Mouse (Mus musculus) gastrocnemius, postnatal 10 days (tissue): ENCODE results near the gene Cpa1. TPM values are rescaled to one million over a fixed set of nuclear protein-coding genes. Genes with fewer than 3 reads are reported as not detected.

ENCODE experiments used
- DNase-seq: peaks from one replicate; pipeline ENCODE4 v3.0.0; 2021; ENCODE audit warnings: mixed read lengths
- long read RNA-seq, 2 experiments: library from polyadenylated mRNA; stranded (forward); transcript quantifications; one replicate each; pipeline ENCODE4 v2.0.0; 2021
- total RNA-seq, 2 experiments: library from RNA; stranded (reverse); gene quantifications; 2 replicates each; pipeline ENCODE4 v1.2.3; 2021

Cpa1 gene
- under 1 TPM in 1 of 2 experiments, not detected in 1; 0.19 TPM for total RNA-seq
- long read RNA-seq, experiment 1: 0 reads
- long read RNA-seq, experiment 2: 0 reads

GRCm38 (mm10) chr6:30638674-30639268 lies at the start of gene Cpa1:
Gene Cpa1, plus strand, starts transcription at chr6:30639218.
- no peak for DNase-seq

GRCm38 (mm10) chr6:30589819-30590218 lies 49.2 kb upstream of the Cpa1 start:
- DNase-seq: no peak

GRCm38 (mm10) chr6:30591851-30592404 lies 47.1 kb upstream of the Cpa1 start:
- no peak for DNase-seq

DNA sequence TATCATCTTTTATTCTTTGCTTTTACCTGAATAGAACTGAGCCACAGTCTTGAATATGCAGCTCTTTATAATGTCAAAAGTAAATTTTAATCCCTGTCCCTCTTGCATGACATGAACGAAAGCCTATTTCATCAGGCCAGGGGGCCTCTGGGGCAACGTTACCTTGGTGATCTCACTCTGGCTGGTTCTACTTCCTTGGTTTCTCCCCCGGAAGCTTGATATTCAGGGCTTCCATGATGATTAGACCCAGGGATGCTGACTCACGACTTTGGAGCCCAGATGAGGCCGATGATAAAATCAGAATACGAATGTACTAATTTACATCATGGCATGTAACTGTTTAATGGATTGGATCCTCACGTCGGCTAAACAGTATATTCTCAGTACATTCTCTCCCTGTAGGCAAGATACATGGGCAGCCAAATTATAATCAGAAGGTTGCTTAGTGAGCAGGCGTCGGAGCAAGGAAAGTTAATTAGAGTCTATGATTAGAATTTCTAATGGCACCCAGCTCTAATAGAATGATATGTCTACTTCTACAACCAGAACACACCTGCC lies 46.5 kb upstream of the Cpa1 start:
- no peak for DNase-seq

- no peak for DNase-seq
These were observed 44.7 kb upstream of the Cpa1 start for GRCm38 (mm10) chr6:30594364-30594763.

- no peak for DNase-seq
These were observed 42.7 kb upstream of the Cpa1 start for GRCm38 (mm10) chr6:30596230-30596898.

GRCm38 (mm10) chr6:30600033-30600432 lies 39.0 kb upstream of the Cpa1 start:
- no peak for DNase-seq

DNA sequence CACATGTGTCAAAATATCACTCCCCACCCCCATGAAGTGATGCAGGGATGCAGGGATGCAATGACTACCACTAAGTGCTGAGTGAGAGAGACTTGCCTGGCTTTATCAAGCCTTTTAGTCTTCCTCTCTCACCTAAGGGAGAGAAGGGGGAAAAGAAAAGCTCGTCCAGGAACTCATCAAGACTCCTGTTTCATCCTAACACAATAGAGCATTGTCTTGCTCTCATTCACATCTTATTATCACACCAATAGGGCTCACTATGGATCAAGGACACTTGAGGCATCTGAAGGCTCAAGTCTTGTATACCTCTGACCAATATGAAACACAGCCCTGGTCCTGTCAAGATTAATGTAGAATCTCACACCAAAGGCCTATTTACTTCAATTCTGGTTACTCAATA lies 38.0 kb upstream of the Cpa1 start:
- DNase-seq: no peak

DNA sequence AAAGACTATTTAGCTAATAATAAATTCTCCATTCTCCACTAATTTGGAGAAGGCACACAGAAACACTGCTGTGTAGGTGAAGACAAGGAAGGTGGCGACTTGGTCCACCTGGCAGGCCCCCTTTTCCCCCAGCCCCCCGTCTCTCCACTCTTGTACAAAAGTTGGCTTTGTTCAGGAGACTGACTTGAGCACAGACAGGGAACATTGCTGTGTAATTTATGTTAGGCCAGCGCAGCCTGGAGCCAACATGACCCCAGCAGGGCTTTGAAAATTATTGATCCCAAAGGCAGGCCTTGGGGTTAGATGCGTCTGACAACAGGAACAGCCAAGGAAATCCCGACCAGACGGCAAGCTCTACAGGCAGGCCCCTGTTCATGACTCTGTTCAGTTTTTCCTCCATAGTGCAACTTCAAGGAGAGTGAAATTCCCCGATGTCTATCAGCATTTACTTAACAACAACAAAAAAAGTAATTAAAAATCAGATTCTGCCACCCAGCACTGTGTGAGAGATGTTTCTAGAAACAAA lies 34.6 kb upstream of the Cpa1 start:
- DNase-seq: no peak

GRCm38 (mm10) chr6:30605111-30605510 lies 33.9 kb upstream of the Cpa1 start:
- no peak for DNase-seq

DNA sequence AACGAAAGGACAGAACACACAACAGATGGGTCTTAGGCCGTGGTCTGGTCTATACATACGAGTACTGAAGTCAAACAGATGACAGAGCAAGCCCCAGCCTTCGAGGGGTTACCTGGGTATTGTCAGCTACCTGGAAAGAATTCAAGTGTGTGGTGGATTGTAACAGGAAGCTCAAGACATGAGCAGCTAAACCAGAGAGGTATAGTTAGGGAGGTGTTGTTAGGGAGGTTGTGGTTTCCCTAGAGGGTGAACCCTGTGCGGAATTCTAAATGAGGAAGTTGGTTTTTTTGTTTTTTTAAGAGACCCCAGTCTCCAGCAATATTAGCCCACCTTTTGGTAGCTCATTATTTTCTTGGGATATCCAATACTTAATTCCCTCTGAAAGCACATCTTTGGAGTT lies 33.3 kb upstream of the Cpa1 start:
- no peak for DNase-seq

- no peak for DNase-seq
These were observed 28.3 kb upstream of the Cpa1 start, which contains the start of gene Cpa5 for GRCm38 (mm10) chr6:30610710-30611109. Gene Cpa5, plus strand, starts transcription at chr6:30611010.

DNA sequence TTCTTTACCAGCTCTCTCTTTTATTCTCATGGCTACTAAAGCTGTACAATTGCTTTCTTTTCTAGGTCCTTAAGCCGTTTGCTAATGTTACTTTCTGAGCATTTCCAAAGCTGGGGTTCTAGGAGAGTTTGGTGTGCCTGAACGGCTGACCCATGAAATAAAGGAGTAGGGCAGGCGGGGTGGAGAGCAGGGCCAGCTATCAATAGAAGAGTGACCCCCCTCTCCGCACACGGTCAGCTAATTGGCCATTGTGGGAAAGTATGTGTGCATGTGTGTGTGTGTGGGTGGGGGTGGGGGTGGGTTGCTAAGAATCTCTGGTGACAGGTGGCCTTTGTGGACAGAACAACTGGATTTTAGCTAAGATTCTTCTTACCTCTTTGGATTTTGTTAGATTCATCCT lies 27.8 kb upstream of the Cpa1 start:
- no peak for DNase-seq

GRCm38 (mm10) chr6:30614251-30614650 lies 24.8 kb upstream of the Cpa1 start:
- no peak for DNase-seq

GRCm38 (mm10) chr6:30615741-30616140 lies 23.3 kb upstream of the Cpa1 start:
- DNase-seq: no peak

DNA sequence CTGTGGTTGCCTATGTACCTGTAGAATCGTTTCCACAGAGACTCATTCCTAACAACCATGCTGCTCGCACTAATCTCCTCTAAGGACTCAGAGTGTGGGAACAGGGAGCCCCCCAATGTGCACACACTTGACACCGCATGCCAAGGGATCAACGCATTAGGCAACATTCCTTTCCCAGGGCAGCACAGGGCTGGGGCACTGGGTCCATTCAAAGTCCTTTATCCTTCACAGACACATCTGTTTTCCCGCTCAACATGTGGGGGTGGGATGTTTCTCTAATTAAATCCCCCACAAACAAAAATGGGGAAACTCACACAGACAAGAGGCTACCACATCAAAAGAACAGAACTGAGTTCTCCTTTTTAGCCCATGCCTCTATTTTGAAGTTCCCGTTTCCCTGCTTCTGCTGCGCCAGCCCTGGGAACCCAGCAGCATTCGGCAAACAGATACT lies 22.5 kb upstream of the Cpa1 start:
- no peak for DNase-seq

DNA sequence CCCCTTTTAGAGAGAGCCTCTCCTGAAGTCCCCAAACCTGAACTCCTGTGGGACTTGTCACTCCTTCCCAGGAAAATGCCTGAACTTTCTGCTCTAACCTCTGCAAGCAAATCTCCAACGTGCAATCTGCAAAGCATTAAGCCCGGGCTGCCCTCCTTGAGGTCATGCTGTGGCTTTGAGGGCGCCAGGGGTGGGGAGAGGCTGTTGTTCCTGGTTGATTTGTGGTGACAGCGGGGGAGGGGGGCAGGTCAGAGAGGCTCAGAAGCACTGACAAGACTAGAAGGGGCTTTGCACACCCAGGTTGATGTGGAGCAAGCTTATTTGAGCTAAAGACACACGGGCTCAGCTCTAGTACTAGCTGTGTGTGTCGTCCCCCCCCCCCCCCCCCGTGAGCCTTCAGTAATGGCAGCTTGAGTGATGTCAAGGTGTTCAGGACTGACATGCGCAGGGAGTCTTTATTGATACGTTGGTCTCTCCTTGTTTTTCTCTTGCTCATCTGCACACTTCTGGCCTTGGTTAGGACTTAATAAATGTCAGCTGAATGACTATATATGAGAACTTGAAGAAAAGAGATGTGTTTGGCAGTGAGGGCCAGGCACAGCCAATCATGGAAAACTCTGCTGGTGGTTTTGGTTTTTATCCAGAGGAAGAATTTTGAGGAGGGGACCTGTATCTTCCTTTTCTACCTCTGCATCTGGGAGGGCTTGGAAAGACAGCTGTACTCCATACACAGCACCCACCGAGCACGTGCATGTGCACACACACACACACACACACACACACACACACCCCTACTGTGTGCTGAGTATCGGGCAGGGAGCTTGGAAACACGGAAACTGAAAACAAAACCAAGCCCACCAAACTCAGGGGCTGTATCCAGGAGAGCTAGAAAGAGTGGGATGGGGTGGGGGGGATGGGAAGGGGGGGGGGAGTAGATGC lies 21.7 kb upstream of the Cpa1 start:
- DNase-seq: no peak

DNA sequence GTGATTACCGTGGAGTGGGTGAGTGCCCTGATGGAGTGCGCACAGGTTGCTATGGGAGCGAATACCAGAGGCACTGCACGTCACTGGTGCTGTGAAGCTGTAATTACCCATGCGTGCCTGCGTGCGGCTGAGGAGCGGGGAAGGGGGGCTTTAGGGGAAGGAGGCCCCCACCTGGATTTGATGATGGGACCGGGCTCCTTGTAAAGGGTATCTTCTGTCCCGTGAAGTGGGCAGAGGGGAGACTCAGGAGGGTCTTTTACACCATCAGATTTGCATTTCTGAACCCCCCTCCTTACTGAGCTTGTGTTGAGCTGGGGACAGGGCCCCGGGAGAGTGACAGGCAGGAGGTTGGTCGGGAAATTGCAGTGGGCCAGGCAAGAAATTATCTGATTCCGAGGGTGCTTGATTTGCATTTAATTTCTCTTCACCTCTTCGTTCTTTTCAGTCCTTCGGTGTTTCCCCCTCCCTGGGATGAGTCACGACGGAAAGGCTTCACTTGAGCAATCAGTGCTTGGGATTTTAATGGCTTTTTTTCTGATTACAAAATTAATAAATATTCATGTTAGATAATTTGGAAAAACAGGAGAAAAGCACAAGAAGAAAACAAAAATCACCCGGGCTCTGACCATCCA lies 20.9 kb upstream of the Cpa1 start:
- DNase-seq: no peak

DNA sequence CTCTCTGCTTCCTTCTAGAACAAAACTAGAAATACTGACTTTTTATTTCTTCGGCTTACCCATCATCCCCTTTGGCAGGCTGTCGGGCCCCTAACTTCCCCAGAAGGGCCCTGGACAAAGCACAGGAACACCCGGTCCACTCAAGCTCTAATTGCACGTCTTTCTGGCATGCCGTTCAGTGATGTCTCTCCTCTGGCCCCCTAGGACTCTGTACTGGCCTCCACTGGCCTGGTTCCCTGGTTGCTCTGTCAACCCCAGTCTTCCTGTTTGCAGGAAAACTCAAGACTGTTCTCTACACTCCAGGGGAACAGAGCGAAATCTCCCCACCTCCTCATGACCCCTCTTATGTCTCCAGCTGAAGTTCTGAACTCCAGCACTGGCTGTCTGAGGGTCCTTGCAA lies 20.3 kb upstream of the Cpa1 start:
- peak; percentile 34 for DNase-seq

DNA sequence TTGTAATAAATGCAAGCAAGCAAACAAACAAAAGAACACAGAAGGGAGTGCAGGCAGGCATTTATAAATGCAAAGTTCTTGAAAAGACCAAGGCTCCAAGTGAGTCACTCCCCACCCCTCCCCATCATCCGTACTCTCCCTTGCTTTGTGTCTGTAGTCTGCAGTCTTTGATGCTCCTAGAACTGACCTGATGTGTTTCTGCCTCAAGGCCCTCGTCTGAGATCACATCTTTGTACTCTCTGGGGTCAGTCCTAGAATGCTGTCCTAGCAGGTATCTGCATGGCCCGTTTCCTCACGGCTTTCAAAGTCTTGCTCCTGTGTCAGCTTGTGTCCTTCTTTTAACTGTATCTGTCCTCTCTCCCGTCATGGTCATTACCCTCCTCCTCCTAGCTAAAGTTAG lies 19.4 kb upstream of the Cpa1 start:
- no peak for DNase-seq

DNA sequence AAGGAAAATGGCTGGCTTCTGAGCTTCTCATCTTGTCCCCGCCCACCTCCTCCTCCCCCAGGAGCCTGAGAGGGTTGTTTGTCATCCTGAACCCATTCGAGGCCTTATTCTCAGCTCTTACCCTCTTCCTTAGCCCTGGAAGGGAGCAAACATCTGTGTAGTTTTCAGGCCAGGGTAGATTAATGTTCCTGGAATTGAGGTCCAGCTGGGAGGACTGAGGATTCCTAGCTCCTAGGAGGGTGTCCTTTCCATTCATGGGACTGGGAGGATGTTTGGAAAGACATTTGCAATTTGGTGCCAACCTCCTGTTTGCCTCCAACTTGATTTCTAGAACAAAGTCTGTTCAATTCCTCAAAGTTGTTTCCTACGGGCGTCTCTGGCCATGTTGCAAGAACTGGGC lies 18.4 kb upstream of the Cpa1 start:
- DNase-seq: no peak

- DNase-seq: no peak
These were observed 18.0 kb upstream of the Cpa1 start for GRCm38 (mm10) chr6:30620994-30621393.
